Mouse (Mus musculus) ovary, adult 10 weeks (tissue): ENCODE measurements around the gene AL731706.1. TPM values are rescaled to one million over a fixed set of nuclear protein-coding genes. Genes with fewer than 3 reads are reported as not detected.

Experiments used
- polyA plus RNA-seq: library from polyadenylated mRNA; stranded (reverse); fragments of 350-450 nt; fragmentation: Illumina TruSeq; extraction: RNeasy Lipid Tissue Mini Kit (QIAGEN cat#74804); gene quantifications from one replicate; pipeline ENCODE4 v1.2.3, GENCODE M21; 2014

AL731706.1 gene
- polyA plus RNA-seq, result 5.7 TPM

GRCm38 (mm10) chr2:136891068-136891950 is at the start of gene AL731706.1, which contains the start of the genes Slx4ip and Mkks:
AL731706.1 (minus strand) TSS chr2:136891389.
Slx4ip (plus strand) TSS chr2:136891218.
Mkks (minus strand) TSS chr2:136891389.

GRCm38 (mm10) chr2:136885579-136885978 is 5.6 kb downstream of the AL731706.1 start, which contains the start of gene AL731706.2:
AL731706.2 (minus strand) TSS chr2:136885679.

Other genes starting within 250 kb of the AL731706.1 start
- gene Snap25, start 177.9 kb downstream of the AL731706.1 start, polyA plus RNA-seq, result 0.46 TPM
- gene AL731706.2, start 5.7 kb downstream of the AL731706.1 start, polyA plus RNA-seq, result 26.8 TPM
- 23.3 TPM for gene Slx4ip, start 171 bp downstream of the AL731706.1 start, polyA plus RNA-seq
- 95.6 TPM for gene Mkks, start within 50 bp of the AL731706.1 start, polyA plus RNA-seq
- gene Jag1, start 225.3 kb upstream of the AL731706.1 start, polyA plus RNA-seq, result 22.3 TPM